Mouse (Mus musculus) heart, postnatal 25 days (tissue): ENCODE data around the gene Cxcl12. TPM values are rescaled to one million over a fixed set of nuclear protein-coding genes. Genes with fewer than 3 reads are reported as not detected.

Experiments
- DNase-seq: peaks from one replicate; pipeline ENCODE4 v3.0.0; 2022; ENCODE audit warnings: low spot score
- intact Hi-C: fragments of 180-260 bp; cut with DNase I; formaldehyde crosslinking; loops from one replicate; pipeline ENCODE4 v1.15.1; 2025
- total RNA-seq, 2 experiments: library from RNA; stranded (reverse); gene quantifications; 2 replicates each; pipeline ENCODE4 v1.2.3; 2021

Gene Cxcl12
- total RNA-seq, 2 experiments from 2014 or later, result 90.4 to 120 TPM

- intact Hi-C loops, result loop anchor here (5.0 to 10.0 kb wide), 9 partner anchors 88 to 587 kb away; no protein-coding TSS in a partner anchor
- no peak for DNase-seq
These were observed 1.8 kb downstream of the Cxcl12 start for GRCm38 (mm10) chr6:117169910-117170747.

GRCm38 (mm10) chr6:117172358-117172757 lies 4.0 kb downstream of the Cxcl12 start:
- no peak for DNase-seq
- intact Hi-C loops, result loop anchor here (2.0 to 10.0 kb wide), 4 partner anchors 175 to 515 kb away; no protein-coding TSS in a partner anchor

- intact Hi-C loops, result loop anchor here (2.0 to 10.0 kb wide), 4 partner anchors 173 to 513 kb away; no protein-coding TSS in a partner anchor
- DNase-seq, result peak; percentile 54
These were observed 5.5 kb downstream of the Cxcl12 start for GRCm38 (mm10) chr6:117173876-117174275.

GRCm38 (mm10) chr6:117175113-117175793 lies 6.9 kb downstream of the Cxcl12 start:
- no peak for DNase-seq
- intact Hi-C loops, result loop anchor here (10.0 kb wide), 1 partner anchor 480 kb away; no protein-coding TSS in a partner anchor

GRCm38 (mm10) chr6:117176406-117176805 lies 8.1 kb downstream of the Cxcl12 start:
- intact Hi-C loops, result loop anchor here (10.0 kb wide), 1 partner anchor 478 kb away; no protein-coding TSS in a partner anchor
- DNase-seq, result no peak

GRCm38 (mm10) chr6:117180303-117180702 lies 12.0 kb downstream of the Cxcl12 start:
- intact Hi-C loops, result no loop called here
- no peak for DNase-seq

- DNase-seq, result no peak
- intact Hi-C loops, result no loop called here
These were observed 17.0 kb downstream of the Cxcl12 start for GRCm38 (mm10) chr6:117185381-117185780.

- no peak for DNase-seq
- intact Hi-C loops, result no loop called here
These were observed 22.1 kb downstream of the Cxcl12 start for GRCm38 (mm10) chr6:117190453-117190852.

GRCm38 (mm10) chr6:117191741-117192140 lies 23.4 kb downstream of the Cxcl12 start:
- no peak for DNase-seq
- intact Hi-C loops, result no loop called here

GRCm38 (mm10) chr6:117192678-117193077 lies 24.3 kb downstream of the Cxcl12 start:
- intact Hi-C loops, result no loop called here
- DNase-seq, result no peak

- DNase-seq, result no peak
- intact Hi-C loops, result no loop called here
These were observed 26.9 kb downstream of the Cxcl12 start for GRCm38 (mm10) chr6:117195270-117195669.

GRCm38 (mm10) chr6:117198871-117199270 lies 30.5 kb downstream of the Cxcl12 start:
- intact Hi-C loops, result no loop called here
- no peak for DNase-seq

GRCm38 (mm10) chr6:117199718-117200117 lies 31.4 kb downstream of the Cxcl12 start:
- no peak for DNase-seq
- intact Hi-C loops, result no loop called here

GRCm38 (mm10) chr6:117200916-117201315 lies 32.6 kb downstream of the Cxcl12 start:
- no peak for DNase-seq
- intact Hi-C loops, result no loop called here

GRCm38 (mm10) chr6:117201396-117201795 lies 33.1 kb downstream of the Cxcl12 start:
- DNase-seq, result no peak
- intact Hi-C loops, result no loop called here

GRCm38 (mm10) chr6:117201859-117202258 lies 33.5 kb downstream of the Cxcl12 start:
- intact Hi-C loops, result no loop called here
- no peak for DNase-seq

- no peak for DNase-seq
- intact Hi-C loops, result no loop called here
These were observed 34.6 kb downstream of the Cxcl12 start for GRCm38 (mm10) chr6:117202856-117203400.

GRCm38 (mm10) chr6:117204112-117204511 lies 35.8 kb downstream of the Cxcl12 start:
- DNase-seq, result no peak
- intact Hi-C loops, result no loop called here

GRCm38 (mm10) chr6:117206834-117207233 lies 38.5 kb downstream of the Cxcl12 start:
- intact Hi-C loops, result no loop called here
- DNase-seq, result no peak

GRCm38 (mm10) chr6:117207289-117207688 lies 39.0 kb downstream of the Cxcl12 start:
- DNase-seq, result no peak
- intact Hi-C loops, result no loop called here

- no peak for DNase-seq
These were observed 41.8 kb downstream of the Cxcl12 start for GRCm38 (mm10) chr6:117210086-117210485.

More at GRCm38 (mm10) chr6:117210086-117210485, 41.8 kb downstream of the Cxcl12 start:
- intact Hi-C loops, result no loop called here
